Mouse (Mus musculus) liver, postnatal 0 days (tissue): Measurements from ENCODE around the gene Tesc.

Experiments used
- CTCF ChIP-seq: sonication (generic); IDR thresholded peaks from 2 replicates; pipeline ENCODE4 v1.5.1; 2016; ENCODE audit warnings: antibody characterized with exemption, low read depth
- EP300 ChIP-seq: IDR thresholded peaks from 2 replicates; pipeline ENCODE4 v1.6.1; 2016; ENCODE audit warnings: antibody characterized with exemption, low read depth, mild to moderate bottlenecking

DNA sequence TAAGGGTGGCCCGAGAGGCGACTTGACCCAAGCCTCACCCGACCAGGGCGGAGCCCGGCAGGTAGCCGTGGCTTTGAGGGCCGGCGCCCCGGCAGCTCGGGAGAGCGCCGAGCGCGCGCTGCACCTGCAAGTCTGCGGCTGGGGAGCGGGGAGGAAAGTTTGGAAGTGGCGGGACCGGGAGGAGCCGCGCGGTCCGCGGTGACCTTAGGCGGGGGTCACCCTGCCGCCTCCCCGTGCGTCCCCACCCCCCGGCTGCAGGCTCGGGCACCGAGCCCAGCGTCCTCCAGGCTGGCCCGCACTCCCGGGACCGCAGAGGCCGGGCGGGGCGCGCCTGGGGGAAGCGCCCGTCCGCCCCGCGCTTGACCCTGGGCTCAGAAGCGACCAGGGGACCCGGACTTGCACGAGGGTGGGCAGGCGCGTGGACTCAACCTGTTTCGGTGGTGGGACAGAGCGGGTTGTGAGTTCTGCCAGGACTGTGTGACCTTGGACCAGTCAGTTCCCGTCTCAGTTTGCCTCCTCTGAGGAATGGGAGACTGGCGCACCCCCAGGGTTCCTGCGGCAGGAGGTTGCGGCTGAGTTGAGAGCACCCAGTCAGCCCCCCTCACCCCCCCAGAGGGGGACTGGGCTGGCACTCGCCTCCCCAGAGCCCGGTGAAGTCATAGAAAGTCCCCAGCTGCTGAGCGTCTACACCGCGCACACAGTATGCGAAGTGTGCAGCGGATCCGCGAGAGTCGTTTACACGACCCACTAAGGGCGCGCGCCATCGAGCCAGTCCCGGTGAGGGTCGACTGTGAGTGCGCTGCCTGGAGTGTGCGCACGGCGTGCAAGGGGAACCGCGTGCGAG lies 870 bp downstream of the Tesc start:
- TF ChIP-seq CTCF (no peak), EP300 (no peak)
